Mouse (Mus musculus) liver, postnatal 0 days (tissue): ENCODE data around the gene Sptbn4.

ENCODE experiments used
- CTCF ChIP-seq: sonication (generic); IDR thresholded peaks from 2 replicates; pipeline ENCODE4 v1.5.1; 2016; ENCODE audit warnings: antibody characterized with exemption, low read depth
- EP300 ChIP-seq: IDR thresholded peaks from 2 replicates; pipeline ENCODE4 v1.6.1; 2016; ENCODE audit warnings: antibody characterized with exemption, low read depth, mild to moderate bottlenecking

DNA sequence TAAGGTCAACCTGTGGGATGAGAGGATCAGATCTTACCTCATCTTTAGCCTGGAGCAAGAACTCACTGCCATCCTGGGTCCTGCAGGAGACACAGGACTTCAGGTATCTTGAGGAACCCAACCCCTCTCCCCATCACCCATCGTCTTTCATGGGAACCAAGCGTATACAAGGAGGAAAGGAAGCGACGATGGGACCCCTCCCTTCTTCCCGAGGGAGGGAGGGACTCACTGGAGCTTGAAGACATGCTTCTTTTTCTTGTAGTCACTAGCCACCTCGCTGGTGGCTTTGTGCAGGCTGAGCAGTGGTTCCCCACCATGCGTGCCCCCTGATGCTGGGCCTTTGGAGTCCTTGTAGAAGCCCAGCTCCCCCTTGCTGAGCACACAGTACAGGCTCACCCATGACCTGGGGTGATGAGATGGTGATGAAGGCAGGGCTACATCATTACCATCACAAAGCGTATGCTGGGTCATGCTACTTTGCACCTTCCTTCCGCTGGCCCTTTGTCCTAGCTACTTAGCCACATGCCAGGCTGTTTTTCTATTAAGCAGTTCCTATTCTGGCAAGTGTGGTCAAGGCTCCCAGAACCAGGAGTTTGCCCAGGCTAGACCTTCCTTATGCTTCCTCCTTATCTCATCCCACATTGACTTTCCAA is 87.7 kb downstream of the Sptbn4 start:
- TF ChIP-seq CTCF, result no peak
- no peak for TF ChIP-seq EP300
